Mouse (Mus musculus) T-cell, adult 2 months (primary cell): Measurements from ENCODE around the gene Tram2.

Experiments used
- DNase-seq: peaks from one replicate; pipeline ENCODE4 v3.0.0; 2022; ENCODE audit warnings: low spot score

The Tram2 gene

GRCm38 (mm10) chr1:20969642-20970041 is 109.4 kb downstream of the Tram2 start:
- no peak for DNase-seq

GRCm38 (mm10) chr1:20954876-20955275 is 124.2 kb downstream of the Tram2 start:
- no peak for DNase-seq

- DNase-seq: no peak
Observed at GRCm38 (mm10) chr1:20951799-20952198, 127.2 kb downstream of the Tram2 start.

GRCm38 (mm10) chr1:20951300-20951763 is 127.7 kb downstream of the Tram2 start, which contains the start of gene Efhc1:
Efhc1 (plus strand) TSS chr1:20951626.
- peak; percentile 78 for DNase-seq
